Mouse (Mus musculus): ENCODE measurements around the gene Uhrf2. TPM values are rescaled to one million over a fixed set of nuclear protein-coding genes. Genes with fewer than 3 reads are reported as not detected.
A peak's percentile ranks its signal among the peaks of the same experiment; 100 is the strongest.
"Not testable (repeated sequence)": the region's sequence is repeated elsewhere in the genome, so short reads cannot be mapped to it uniquely, and the experiment has no call there.

Gene Uhrf2
- 10 to 100 TPM; 67.2 to 82.8 TPM for total RNA-seq (2021)

- DNase-seq: peak; percentile 92 to 93
These were observed at the start of gene Uhrf2 for GRCm38 (mm10) chr19:30029894-30030635. Uhrf2 (plus strand) TSS chr19:30030513.

DNA sequence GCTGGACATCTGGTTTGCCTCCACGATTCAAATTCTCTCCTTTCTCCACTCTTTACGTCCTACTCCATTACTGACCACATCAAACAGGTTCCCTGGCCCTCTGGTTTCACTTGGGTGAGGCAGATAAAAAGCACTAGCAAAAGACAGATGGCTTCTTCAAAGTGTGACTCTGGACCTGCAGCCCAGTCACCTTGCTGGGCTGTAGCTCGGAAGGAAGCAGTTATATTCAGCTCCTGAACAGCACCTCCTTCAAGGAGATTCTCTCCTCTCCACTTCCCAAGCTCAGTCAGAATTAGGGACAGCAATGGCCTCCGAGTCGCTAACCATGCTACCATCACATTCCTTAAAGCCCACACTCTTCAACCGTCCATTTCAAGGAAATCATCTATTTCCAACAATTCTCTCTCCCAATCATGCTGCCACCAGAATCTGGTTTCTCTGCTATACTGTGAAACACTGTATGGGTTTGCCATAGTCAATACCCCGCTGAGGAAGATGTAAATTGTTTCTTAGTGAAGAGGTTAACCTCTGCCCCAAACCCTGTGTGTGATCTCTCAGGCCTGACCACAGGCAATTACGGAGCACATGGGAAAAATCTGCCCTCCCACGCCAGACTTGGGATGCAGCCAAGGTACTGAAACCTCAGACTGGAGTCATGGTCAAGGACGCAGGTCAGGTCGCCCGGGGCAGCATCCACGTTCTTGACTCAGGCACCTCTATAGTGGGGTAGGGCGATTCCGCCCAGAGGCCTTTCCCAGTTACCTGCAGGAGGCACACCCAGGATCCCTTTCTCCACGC is 45.9 kb upstream of the Uhrf2 start:
- DNase-seq: no peak

DNA sequence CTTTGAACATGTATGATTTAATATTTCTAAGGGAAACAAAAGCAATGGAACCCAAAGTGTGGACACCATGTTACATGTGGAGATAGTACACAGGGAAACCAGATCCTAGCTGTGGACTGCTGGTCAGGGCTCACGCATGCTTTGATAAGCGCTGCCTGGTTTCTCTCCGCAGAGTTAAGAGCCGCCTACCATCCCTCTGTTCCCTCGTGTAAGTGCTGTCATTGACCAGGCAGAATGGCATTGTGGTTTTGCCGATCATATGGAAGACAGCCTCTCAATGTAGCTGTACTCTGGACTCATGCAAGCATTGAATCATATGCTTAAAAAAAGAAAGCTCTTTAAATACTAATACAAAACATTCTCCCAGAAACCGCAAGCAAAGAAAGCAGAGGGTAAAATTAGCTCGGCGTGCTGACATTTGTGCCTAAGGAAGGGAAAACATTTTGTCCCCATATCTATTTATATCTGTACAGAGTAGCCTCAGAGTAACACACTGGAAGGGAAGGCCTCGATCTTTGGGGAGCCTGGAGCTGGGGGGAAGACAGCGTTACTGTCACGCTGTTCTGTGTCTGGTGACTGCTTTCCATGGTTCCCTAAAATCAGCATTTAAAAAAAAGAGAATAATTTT is 43.7 kb upstream of the Uhrf2 start:
- DNase-seq: no peak

DNA sequence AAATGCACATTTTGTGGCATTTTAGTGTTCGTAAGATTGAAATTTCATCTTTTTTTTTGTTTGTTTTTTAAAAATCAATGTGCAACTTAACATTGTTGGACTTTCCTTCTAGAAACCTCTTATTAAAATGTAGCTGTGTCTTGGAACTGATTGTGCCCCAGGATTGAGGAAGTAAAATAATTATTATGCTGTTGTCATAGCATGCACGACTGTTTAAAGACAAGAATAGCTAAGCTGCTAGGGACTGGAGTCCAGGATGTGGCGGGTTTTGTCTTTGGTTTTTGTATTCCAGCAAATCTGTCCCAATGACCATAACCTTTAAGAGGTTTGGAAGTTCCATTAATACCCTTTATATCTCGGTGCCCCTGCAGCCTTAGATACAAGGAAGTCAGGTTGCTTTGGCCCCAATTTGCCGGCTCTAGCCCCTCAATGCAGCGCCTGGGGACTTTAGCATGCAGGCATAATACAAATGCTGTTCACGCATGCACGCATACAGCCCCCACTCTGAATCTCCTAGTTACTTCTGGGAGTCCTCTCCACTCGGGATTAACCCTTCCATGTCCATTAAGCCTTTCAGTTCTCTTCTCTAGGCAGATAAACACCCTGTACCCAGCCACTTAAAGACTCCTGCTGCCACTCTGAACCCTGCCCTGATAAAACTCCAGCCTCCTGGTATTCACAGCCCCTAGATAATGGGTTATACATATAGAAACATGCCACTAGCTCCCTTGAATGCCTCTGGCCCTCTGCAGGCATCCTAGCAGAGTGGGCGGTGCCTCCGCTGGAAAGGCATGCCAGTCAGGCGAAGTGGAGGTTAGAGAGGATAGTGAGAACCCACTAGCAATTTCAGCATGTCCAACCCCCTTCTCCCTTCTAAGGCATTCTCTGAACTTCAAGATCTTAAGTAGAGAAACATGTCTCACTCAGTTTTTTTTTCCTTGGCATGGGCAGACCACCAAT is 29.6 kb upstream of the Uhrf2 start:
- DNase-seq: no peak

- DNase-seq: no peak
These were observed 28.8 kb upstream of the Uhrf2 start for GRCm38 (mm10) chr19:30001550-30001949.

GRCm38 (mm10) chr19:30003621-30004020 is 26.7 kb upstream of the Uhrf2 start, which contains the start of gene Trpd52l3:
Trpd52l3 (plus strand) TSS chr19:30003790.
- no peak for DNase-seq

- DNase-seq: no peak
These were observed 23.9 kb upstream of the Uhrf2 start for GRCm38 (mm10) chr19:30006371-30006770.

GRCm38 (mm10) chr19:30010520-30011296 is 19.6 kb upstream of the Uhrf2 start:
- no peak for DNase-seq

- DNase-seq: no peak
These were observed 16.0 kb upstream of the Uhrf2 start for GRCm38 (mm10) chr19:30014331-30014730.

DNA sequence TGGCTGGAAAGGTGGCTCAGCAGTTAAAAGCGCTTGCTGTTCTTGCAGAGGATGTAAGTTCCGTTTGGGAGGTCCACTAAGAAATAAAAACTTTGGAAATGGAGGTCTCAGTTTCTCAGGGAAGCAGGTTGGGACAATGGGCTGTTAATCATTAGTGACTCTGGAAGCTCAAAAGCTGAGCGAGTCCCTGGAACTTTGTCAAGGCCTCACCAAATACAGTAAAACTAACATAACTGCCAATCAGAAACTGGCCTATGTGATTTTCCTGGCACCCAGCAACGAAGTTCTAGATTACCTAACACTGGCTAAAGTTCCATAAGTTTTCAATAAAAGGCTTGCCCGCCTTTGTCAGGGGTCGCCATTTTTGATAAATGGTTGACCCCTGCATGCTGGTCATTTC is 14.2 kb upstream of the Uhrf2 start:
- no peak for DNase-seq

GRCm38 (mm10) chr19:30023419-30023818 is 6.9 kb upstream of the Uhrf2 start:
- not testable (repeated sequence) for DNase-seq

- DNase-seq: no peak
These were observed 1.2 kb upstream of the Uhrf2 start for GRCm38 (mm10) chr19:30029002-30029710.

- no peak for DNase-seq
These were observed 539 bp downstream of the Uhrf2 start for GRCm38 (mm10) chr19:30030636-30031467.

DNA sequence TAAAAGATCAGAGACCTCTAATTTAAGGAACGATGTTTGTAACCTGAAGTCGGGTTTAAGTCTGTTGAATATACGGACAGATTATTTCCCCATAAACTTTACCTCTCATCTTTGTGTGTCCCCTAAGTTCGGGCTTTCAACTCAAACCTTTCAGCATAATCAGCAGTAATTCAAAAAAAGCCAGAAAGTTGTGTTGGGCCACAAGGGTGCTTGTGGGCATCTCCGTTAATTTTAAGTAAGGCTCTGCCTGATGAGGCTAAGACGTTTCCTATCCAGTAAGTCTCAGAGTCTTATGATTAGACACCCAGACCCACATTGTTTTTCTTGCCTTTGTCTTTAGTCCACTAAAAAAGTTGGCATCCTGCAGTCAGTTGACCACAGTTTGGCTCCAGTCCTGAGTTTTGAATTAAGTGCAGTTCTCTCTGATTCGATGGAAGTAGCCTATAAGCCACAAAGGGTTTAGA is 1.2 kb downstream of the Uhrf2 start:
- DNase-seq: no peak

GRCm38 (mm10) chr19:30032206-30032605 is 1.9 kb downstream of the Uhrf2 start:
- no peak for DNase-seq

DNA sequence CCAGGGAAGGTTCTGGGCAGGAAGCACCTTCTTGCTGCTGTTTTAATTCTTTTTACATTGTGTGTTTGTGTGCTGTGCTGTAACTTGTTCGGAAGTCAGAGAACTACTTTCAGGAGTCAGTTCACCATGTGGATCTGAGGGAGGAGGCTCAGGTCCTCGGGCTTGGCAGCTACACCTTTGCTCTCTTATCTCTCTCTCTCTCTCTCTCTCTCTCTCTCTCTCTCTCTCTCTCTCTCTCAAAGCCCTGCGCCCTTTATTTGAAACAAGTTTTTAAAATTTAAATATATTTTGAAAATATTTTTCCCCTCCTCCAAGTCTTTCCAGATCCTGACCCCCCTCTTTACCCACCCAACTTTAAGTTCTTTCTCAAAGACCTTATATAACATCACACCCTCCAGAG is 5.0 kb downstream of the Uhrf2 start:
- no peak for DNase-seq

DNA sequence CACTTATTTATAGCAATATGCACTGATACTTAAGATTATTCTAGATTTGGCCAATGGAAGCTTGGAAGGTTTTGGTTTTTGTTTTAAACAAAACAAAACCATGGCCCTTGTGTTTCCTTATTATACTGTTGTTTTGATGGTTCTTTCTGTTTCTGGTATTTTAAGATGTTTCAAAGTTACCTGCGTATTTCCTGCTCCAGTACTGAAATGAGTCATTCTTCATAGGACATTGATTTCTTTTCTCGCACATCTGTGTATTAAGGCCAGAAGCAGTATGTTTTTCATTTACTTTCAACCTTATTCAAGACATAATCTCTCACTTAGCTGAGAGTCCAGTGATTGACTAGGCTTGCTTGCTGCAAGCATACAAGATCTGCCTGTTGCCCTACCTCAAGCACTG is 13.4 kb downstream of the Uhrf2 start:
- DNase-seq: no peak

DNA sequence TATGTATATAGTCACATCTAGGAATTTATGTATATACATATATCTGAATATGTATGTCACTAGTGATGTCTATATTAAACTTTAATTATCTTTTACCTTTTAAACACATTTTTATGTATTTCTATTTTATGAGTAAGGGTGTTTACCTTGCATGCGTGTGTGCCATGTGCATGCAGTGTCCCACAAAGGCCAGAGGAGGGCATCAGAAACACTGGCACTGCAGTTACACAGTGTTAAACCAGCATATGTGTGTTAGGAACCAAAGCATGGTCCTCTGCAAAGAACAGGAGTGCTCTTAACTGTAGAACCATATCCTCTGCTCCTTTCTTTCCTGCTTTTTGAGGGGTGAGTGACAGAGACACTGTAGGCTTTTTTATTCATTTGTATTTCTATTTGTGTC is 14.3 kb downstream of the Uhrf2 start:
- no peak for DNase-seq

DNA sequence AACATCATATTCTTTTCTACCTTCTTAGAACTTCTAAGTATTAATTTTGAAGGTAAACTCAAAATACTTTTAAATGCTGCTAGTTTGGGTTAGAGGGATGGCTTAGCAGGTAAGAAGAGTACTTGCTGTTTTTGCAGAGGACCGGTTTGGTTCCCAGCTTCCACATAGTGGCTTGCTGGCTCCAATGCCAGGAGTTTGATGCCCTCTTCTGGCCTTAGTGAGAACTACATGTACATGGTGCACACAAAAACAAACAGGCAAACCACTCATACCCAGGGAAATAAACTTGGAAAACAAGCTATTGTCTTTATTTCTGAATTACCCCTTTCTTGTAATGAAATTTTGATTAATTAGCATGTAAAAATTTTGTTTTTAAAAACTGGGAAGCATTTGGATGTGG is 15.5 kb downstream of the Uhrf2 start:
- no peak for DNase-seq

GRCm38 (mm10) chr19:30050584-30050983 is 20.3 kb downstream of the Uhrf2 start:
- no peak for DNase-seq
